Comparison of ENCODE assay signal across 8 mouse cellular contexts in the genomic region with DNA sequence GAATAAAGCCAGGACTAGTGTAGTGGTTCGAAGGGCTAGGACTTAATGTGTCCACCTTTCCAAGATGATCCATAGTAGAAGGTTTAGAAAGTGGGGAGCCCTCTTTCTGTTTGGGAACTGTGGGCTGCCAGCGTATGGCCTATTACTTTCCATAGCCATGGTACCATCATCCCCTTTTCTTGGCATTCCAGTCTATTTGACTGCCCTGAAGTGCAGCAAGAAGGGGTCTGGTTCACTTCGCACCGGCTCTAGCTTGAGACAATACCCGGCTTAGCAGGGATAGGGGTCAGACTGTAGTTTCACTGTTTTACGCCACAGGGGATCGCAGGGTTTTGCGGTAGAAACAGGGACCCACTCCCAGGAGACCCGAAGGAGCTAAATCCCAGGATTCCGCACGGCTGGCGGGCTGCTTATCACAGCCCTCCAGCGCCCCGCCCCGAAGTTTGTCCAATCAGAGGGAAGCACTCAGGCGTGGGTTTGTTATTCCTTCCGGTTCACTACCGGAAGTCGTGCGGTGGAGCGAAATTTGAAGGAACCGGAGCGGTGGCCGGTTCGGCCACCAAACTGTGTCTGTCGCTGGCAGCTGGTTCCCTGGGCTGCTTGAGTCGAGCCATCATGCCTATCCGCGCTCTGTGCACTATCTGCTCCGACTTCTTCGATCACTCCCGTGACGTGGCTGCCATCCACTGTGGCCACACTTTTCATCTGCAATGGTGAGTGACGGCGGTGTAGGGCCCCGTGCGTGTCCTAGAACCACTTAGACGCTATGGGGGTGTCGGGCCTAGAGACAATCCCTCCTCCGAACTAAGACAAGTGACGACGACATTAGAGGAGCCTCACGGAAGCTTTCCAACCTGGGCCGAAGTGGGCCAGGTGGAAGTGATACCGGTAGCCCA. TPM values are rescaled to one million over a fixed set of nuclear protein-coding genes. Genes with fewer than 3 reads are reported as not detected.
A peak's percentile ranks its signal among the peaks of the same experiment; 100 is the strongest.
DNase-seq lines count a peak whose midpoint lies in the region; ATAC-seq and TF ChIP-seq lines count a peak whose summit lies in the region.

No protein-coding gene starts in this region.

- H3K27ac ChIP-seq in lung, embryonic 14.5 days (ENCODE audit: low read depth) = peak overlapping the region; percentile 47

- H3K4me3 ChIP-seq in lung, embryonic 14.5 days (ENCODE audit: low read depth, low read length) = peak overlapping the region; percentile 72

- H3K4me1 ChIP-seq in lung, embryonic 14.5 days (ENCODE audit: insufficient read depth) = peaks cover 6% of the 10 kb centered on the region; the same call in 1 of the 2 replicates

- H3K27me3 ChIP-seq in lung, embryonic 14.5 days (ENCODE audit: insufficient read depth, low read length) = no peaks in the 10 kb centered on the region

- H3K4me2 ChIP-seq in lung, embryonic 14.5 days = peak overlapping the region; percentile 64

- peak; percentile 79 for DNase-seq in MEL-GATA-1-ER (ENCODE audit: extremely low read depth, low read depth)
- peak; percentile 87 for DNase-seq in cerebellum, adult 8-10 months
- DNase-seq in forelimb bud, embryonic 11.5 days (ENCODE audit: low read depth, low spot score) = peak; percentile 89
- DNase-seq in layer of hippocampus, adult 8-10 months (ENCODE audit: low spot score in 2 of 2) = peak; percentile 87 to 90
- DNase-seq in lung, embryonic 14.5 days = peak; percentile 96
- peak; percentile 92 for DNase-seq in testis, postnatal 14 days (ENCODE audit: low spot score)

- peak overlapping the region; percentile 43 for H3K9ac ChIP-seq in lung, embryonic 14.5 days

- 16% methylated on average over 45 of the region's 45 CpGs for WGBS in lung, embryonic 14.5 days

- H3K9me3 ChIP-seq in lung, embryonic 14.5 days (ENCODE audit: low read depth, low read length) = no peaks in the 10 kb centered on the region

- H3K36me3 ChIP-seq in lung, embryonic 14.5 days (ENCODE audit: insufficient read depth) = no peaks in the 10 kb centered on the region

- TF ChIP-seq CTCF in lung, embryonic 14.5 days (IDR thresholded peaks at IDR 0.05; ENCODE audit: low read depth) = no peak

- peak; percentile 82 to 93 for ATAC-seq in hematopoietic stem cell, adult 5-6 weeks (replicated peaks in 1 of 2; ENCODE audit: insufficient read depth in 1 of 2, low FRiP score in 2 of 2, low TSS enrichment in 1 of 2, low read depth in 1 of 2, poor library complexity in 2 of 2, severe bottlenecking in 2 of 2)
- ATAC-seq in lung, embryonic 14.5 days (ENCODE audit: insufficient read depth) = peak; percentile 93
- ATAC-seq in neutrophil, adult 5-6 weeks (ENCODE audit: extremely low read depth, insufficient number of reproducible peaks, low FRiP score, poor library complexity, severe bottlenecking) = peak; percentile 79

RNA-seq across cellular contexts. Expression of a gene that starts 0.8 kb away (rescaled TPM):
- 19.3 and 40.1 TPM in 2 replicates for total RNA-seq in hematopoietic stem cell, adult 5-6 weeks (2017)
- 10 to 100 TPM; 15.2 to 26.6 (median 19.9) TPM for total RNA-seq in layer of hippocampus, adult 8-10 months (2022)
- polyA plus RNA-seq in lung, embryonic 14.5 days (2014; fragmentation: Nextera tagmentation; extraction: Ambion mirVana) = 30.7 and 31.2 TPM in 2 replicates
- 1.9 and 5.3 TPM in 2 replicates for total RNA-seq in neutrophil, adult 5-6 weeks (2017)

RNA-seq across cellular contexts. Expression of a gene that starts 15.2 kb away (rescaled TPM):
- total RNA-seq in hematopoietic stem cell, adult 5-6 weeks (2017) = 0.25 and 0.38 TPM in 2 replicates
- 100 to 1,000 TPM; 470 to 535 (median 505) TPM for total RNA-seq in layer of hippocampus, adult 8-10 months (2022)
- polyA plus RNA-seq in lung, embryonic 14.5 days (2014; fragmentation: Nextera tagmentation; extraction: Ambion mirVana) = 2.7 TPM in 2 replicates
- total RNA-seq in neutrophil, adult 5-6 weeks (2017) = not detected in 2 replicates

RNA-seq across cellular contexts. Expression of a gene that starts 22.4 kb away (rescaled TPM):
- not detected in 2 replicates for total RNA-seq in hematopoietic stem cell, adult 5-6 weeks (2017)
- not detected for total RNA-seq in layer of hippocampus, adult 8-10 months (2022)
- polyA plus RNA-seq in lung, embryonic 14.5 days (2014; fragmentation: Nextera tagmentation; extraction: Ambion mirVana) = not detected in 2 replicates
- not detected in 2 replicates for total RNA-seq in neutrophil, adult 5-6 weeks (2017)

RNA-seq across cellular contexts. Expression of a gene that starts 24.6 kb away (rescaled TPM):
- 103 and 121 TPM in 2 replicates for total RNA-seq in hematopoietic stem cell, adult 5-6 weeks (2017)
- 10 to 100 TPM in 2 of 4 experiments, 1 to 10 TPM in 2; 5.8 to 14.1 (median 11.1) TPM for total RNA-seq in layer of hippocampus, adult 8-10 months (2022)
- 18.1 and 18.8 TPM in 2 replicates for polyA plus RNA-seq in lung, embryonic 14.5 days (2014; fragmentation: Nextera tagmentation; extraction: Ambion mirVana)
- 177 and 211 TPM in 2 replicates for total RNA-seq in neutrophil, adult 5-6 weeks (2017)

RNA-seq across cellular contexts. Expression of a gene that starts 32.1 kb away (rescaled TPM):
- total RNA-seq in hematopoietic stem cell, adult 5-6 weeks (2017) = 2.2 and 2.3 TPM in 2 replicates
- 1 to 10 TPM in 3 of 4 experiments, under 1 TPM in 1; 0.71 to 2.1 (median 1.4) TPM for total RNA-seq in layer of hippocampus, adult 8-10 months (2022)
- polyA plus RNA-seq in lung, embryonic 14.5 days (2014; fragmentation: Nextera tagmentation; extraction: Ambion mirVana) = 4.0 and 4.5 TPM in 2 replicates
- total RNA-seq in neutrophil, adult 5-6 weeks (2017) = not detected in 2 replicates

Comparison
In these comparisons a context has a peak if more than half of its experiments do, and no peak if none do; other contexts are left out.
1. Peak in every context shown above with its lines: DNase-seq, ATAC-seq, H3K4me3 ChIP-seq and H3K27ac ChIP-seq.
2. RNA of a gene that starts 15.2 kb away (total RNA-seq): 470 to 535 TPM in layer of hippocampus, adult 8-10 months; 0.25 to 0.38 TPM in hematopoietic stem cell, adult 5-6 weeks and not detected in neutrophil, adult 5-6 weeks; every median in the first group is over 100 times any median in the second.